Mouse (Mus musculus): ENCODE data around the gene Gale. TPM values are rescaled to one million over a fixed set of nuclear protein-coding genes. Genes with fewer than 3 reads are reported as not detected.

The Gale gene
- polyA plus RNA-seq, 1 experiment from 2014 or later, result 29.0 TPM

GRCm38 (mm10) chr4:135926195-135926808 lies 37.2 kb upstream of the Gale start:
- no peak for ATAC-seq (ENCODE audit: low FRiP score, low TSS enrichment)
- 86% methylated on average over 10 of the region's 10 CpGs for WGBS
- Histone ChIP-seq H3K36me3 (ENCODE audit: control insufficient read depth, insufficient read depth, low read length) (peaks cover 9% of the 10 kb centered on the region; the same call in 1 of the 2 replicates), H3K9me3 (ENCODE audit: control insufficient read depth, low read length) (no peaks in the 10 kb centered on the region), H3K4me3 (ENCODE audit: low read length) (no peak overlapping the region), H3K4me1 (ENCODE audit: control insufficient read depth, insufficient read depth, low read length) (peaks cover 7% of the 10 kb centered on the region), H3K9ac (ENCODE audit: low read depth, low read length) (no peak overlapping the region), H3K27me3 (ENCODE audit: control insufficient read depth, insufficient read depth, low read length) (no peaks in the 10 kb centered on the region), H3K4me2 (replicated peaks; ENCODE audit: low read depth, low read length) (no peak overlapping the region), H3K27ac (ENCODE audit: low read depth, low read length) (no peak overlapping the region)

GRCm38 (mm10) chr4:135926861-135927260 lies 36.7 kb upstream of the Gale start:
- Histone ChIP-seq H3K27me3 (ENCODE audit: control insufficient read depth, insufficient read depth, low read length) (no peaks in the 10 kb centered on the region), H3K36me3 (ENCODE audit: control insufficient read depth, insufficient read depth, low read length) (peaks cover 9% of the 10 kb centered on the region; the same call in 1 of the 2 replicates), H3K27ac (ENCODE audit: low read depth, low read length) (no peak overlapping the region), H3K4me1 (ENCODE audit: control insufficient read depth, insufficient read depth, low read length) (peaks cover 2% of the 10 kb centered on the region; the same call in 1 of the 2 replicates), H3K4me2 (replicated peaks; ENCODE audit: low read depth, low read length) (no peak overlapping the region), H3K9ac (ENCODE audit: low read depth, low read length) (no peak overlapping the region), H3K9me3 (ENCODE audit: control insufficient read depth, low read length) (no peaks in the 10 kb centered on the region), H3K4me3 (ENCODE audit: low read length) (no peak overlapping the region)
- ATAC-seq (ENCODE audit: low FRiP score, low TSS enrichment), result no peak
- WGBS, result 92% methylated on average over 3 of the region's 3 CpGs

GRCm38 (mm10) chr4:135928376-135928775 lies 35.2 kb upstream of the Gale start:
- Histone ChIP-seq H3K27ac (ENCODE audit: low read depth, low read length) (no peak overlapping the region), H3K4me2 (replicated peaks; ENCODE audit: low read depth, low read length) (no peak overlapping the region), H3K4me1 (ENCODE audit: control insufficient read depth, insufficient read depth, low read length) (no peaks in the 10 kb centered on the region), H3K9me3 (ENCODE audit: control insufficient read depth, low read length) (no peaks in the 10 kb centered on the region), H3K9ac (ENCODE audit: low read depth, low read length) (no peak overlapping the region), H3K36me3 (ENCODE audit: control insufficient read depth, insufficient read depth, low read length) (peaks cover 11% of the 10 kb centered on the region; the same call in 1 of the 2 replicates), H3K4me3 (ENCODE audit: low read length) (no peak overlapping the region), H3K27me3 (ENCODE audit: control insufficient read depth, insufficient read depth, low read length) (no peaks in the 10 kb centered on the region)
- 84% methylated on average over 9 of the region's 9 CpGs for WGBS
- no peak for ATAC-seq (ENCODE audit: low FRiP score, low TSS enrichment)

GRCm38 (mm10) chr4:135929405-135929804 lies 34.1 kb upstream of the Gale start:
- no peaks in the 10 kb centered on the region for H3K27me3 ChIP-seq (ENCODE audit: control insufficient read depth, insufficient read depth, low read length)
- no peak for ATAC-seq (ENCODE audit: low FRiP score, low TSS enrichment)
- no peaks in the 10 kb centered on the region for H3K9me3 ChIP-seq (ENCODE audit: control insufficient read depth, low read length)
- no peak overlapping the region for H3K4me2 ChIP-seq (replicated peaks; ENCODE audit: low read depth, low read length)
- 88% methylated on average over 5 of the region's 5 CpGs for WGBS
- H3K4me1 ChIP-seq (ENCODE audit: control insufficient read depth, insufficient read depth, low read length), result no peaks in the 10 kb centered on the region
- H3K36me3 ChIP-seq (ENCODE audit: control insufficient read depth, insufficient read depth, low read length), result peaks cover 16% of the 10 kb centered on the region; the same call in 1 of the 2 replicates
- H3K4me3 ChIP-seq (ENCODE audit: low read length), result no peak overlapping the region
- no peak overlapping the region for H3K27ac ChIP-seq (ENCODE audit: low read depth, low read length)
- no peak overlapping the region for H3K9ac ChIP-seq (ENCODE audit: low read depth, low read length)

- 89% methylated on average over 9 of the region's 9 CpGs for WGBS
- ATAC-seq (ENCODE audit: low FRiP score, low TSS enrichment), result no peak
- H3K9ac ChIP-seq (ENCODE audit: low read depth, low read length), result no peak overlapping the region
- no peak overlapping the region for H3K27ac ChIP-seq (ENCODE audit: low read depth, low read length)
- no peaks in the 10 kb centered on the region for H3K9me3 ChIP-seq (ENCODE audit: control insufficient read depth, low read length)
- peaks cover 15% of the 10 kb centered on the region; the same call in 1 of the 2 replicates for H3K36me3 ChIP-seq (ENCODE audit: control insufficient read depth, insufficient read depth, low read length)
- no peaks in the 10 kb centered on the region for H3K4me1 ChIP-seq (ENCODE audit: control insufficient read depth, insufficient read depth, low read length)
- H3K4me3 ChIP-seq (ENCODE audit: low read length), result no peak overlapping the region
- no peak overlapping the region for H3K4me2 ChIP-seq (replicated peaks; ENCODE audit: low read depth, low read length)
- H3K27me3 ChIP-seq (ENCODE audit: control insufficient read depth, insufficient read depth, low read length), result no peaks in the 10 kb centered on the region
Measured at GRCm38 (mm10) chr4:135929828-135930227, 33.7 kb upstream of the Gale start.

GRCm38 (mm10) chr4:135930239-135930638 lies 33.3 kb upstream of the Gale start:
- Histone ChIP-seq H3K27me3 (ENCODE audit: control insufficient read depth, insufficient read depth, low read length) (no peaks in the 10 kb centered on the region), H3K4me2 (replicated peaks; ENCODE audit: low read depth, low read length) (no peak overlapping the region), H3K9me3 (ENCODE audit: control insufficient read depth, low read length) (no peaks in the 10 kb centered on the region), H3K4me1 (ENCODE audit: control insufficient read depth, insufficient read depth, low read length) (no peaks in the 10 kb centered on the region), H3K27ac (ENCODE audit: low read depth, low read length) (no peak overlapping the region), H3K4me3 (ENCODE audit: low read length) (no peak overlapping the region), H3K9ac (ENCODE audit: low read depth, low read length) (no peak overlapping the region), H3K36me3 (ENCODE audit: control insufficient read depth, insufficient read depth, low read length) (peaks cover 15% of the 10 kb centered on the region; the same call in 1 of the 2 replicates)
- WGBS, result 95% methylated on average over 8 of the region's 8 CpGs
- ATAC-seq (ENCODE audit: low FRiP score, low TSS enrichment), result no peak

- Histone ChIP-seq H3K27ac (ENCODE audit: low read depth, low read length) (no peak overlapping the region), H3K4me3 (ENCODE audit: low read length) (no peak overlapping the region), H3K27me3 (ENCODE audit: control insufficient read depth, insufficient read depth, low read length) (no peaks in the 10 kb centered on the region), H3K9me3 (ENCODE audit: control insufficient read depth, low read length) (no peaks in the 10 kb centered on the region), H3K9ac (ENCODE audit: low read depth, low read length) (no peak overlapping the region), H3K36me3 (ENCODE audit: control insufficient read depth, insufficient read depth, low read length) (peaks cover 9% of the 10 kb centered on the region; the same call in 1 of the 2 replicates), H3K4me2 (replicated peaks; ENCODE audit: low read depth, low read length) (no peak overlapping the region), H3K4me1 (ENCODE audit: control insufficient read depth, insufficient read depth, low read length) (no peaks in the 10 kb centered on the region)
- WGBS, result 67% methylated on average over 5 of the region's 5 CpGs
- no peak for ATAC-seq (ENCODE audit: low FRiP score, low TSS enrichment)
Measured at GRCm38 (mm10) chr4:135931832-135932231, 31.7 kb upstream of the Gale start.

- WGBS, result 67% methylated on average over 12 of the region's 12 CpGs
- peaks cover 16% of the 10 kb centered on the region for H3K36me3 ChIP-seq (ENCODE audit: control insufficient read depth, insufficient read depth, low read length)
- H3K4me3 ChIP-seq (ENCODE audit: low read length), result no peak overlapping the region
- no peaks in the 10 kb centered on the region for H3K9me3 ChIP-seq (ENCODE audit: control insufficient read depth, low read length)
- H3K27me3 ChIP-seq (ENCODE audit: control insufficient read depth, insufficient read depth, low read length), result no peaks in the 10 kb centered on the region
- ATAC-seq (ENCODE audit: low FRiP score, low TSS enrichment), result no peak
- no peak overlapping the region for H3K9ac ChIP-seq (ENCODE audit: low read depth, low read length)
- H3K4me2 ChIP-seq (replicated peaks; ENCODE audit: low read depth, low read length), result no peak overlapping the region
- no peak overlapping the region for H3K27ac ChIP-seq (ENCODE audit: low read depth, low read length)
- no peaks in the 10 kb centered on the region for H3K4me1 ChIP-seq (ENCODE audit: control insufficient read depth, insufficient read depth, low read length)
Measured at GRCm38 (mm10) chr4:135934708-135935500, 28.6 kb upstream of the Gale start.

- Histone ChIP-seq H3K27me3 (ENCODE audit: control insufficient read depth, insufficient read depth, low read length) (no peaks in the 10 kb centered on the region), H3K4me3 (ENCODE audit: low read length) (no peak overlapping the region), H3K9ac (ENCODE audit: low read depth, low read length) (no peak overlapping the region), H3K9me3 (ENCODE audit: control insufficient read depth, low read length) (no peaks in the 10 kb centered on the region), H3K4me1 (ENCODE audit: control insufficient read depth, insufficient read depth, low read length) (no peaks in the 10 kb centered on the region), H3K4me2 (replicated peaks; ENCODE audit: low read depth, low read length) (no peak overlapping the region), H3K27ac (ENCODE audit: low read depth, low read length) (no peak overlapping the region), H3K36me3 (ENCODE audit: control insufficient read depth, insufficient read depth, low read length) (peaks cover 16% of the 10 kb centered on the region)
- WGBS, result 74% methylated on average over 5 of the region's 5 CpGs
- no peak for ATAC-seq (ENCODE audit: low FRiP score, low TSS enrichment)
Measured at GRCm38 (mm10) chr4:135935502-135935901, 28.0 kb upstream of the Gale start.
